8 mouse cellular contexts compared by ENCODE assay signal in the genomic region with DNA sequence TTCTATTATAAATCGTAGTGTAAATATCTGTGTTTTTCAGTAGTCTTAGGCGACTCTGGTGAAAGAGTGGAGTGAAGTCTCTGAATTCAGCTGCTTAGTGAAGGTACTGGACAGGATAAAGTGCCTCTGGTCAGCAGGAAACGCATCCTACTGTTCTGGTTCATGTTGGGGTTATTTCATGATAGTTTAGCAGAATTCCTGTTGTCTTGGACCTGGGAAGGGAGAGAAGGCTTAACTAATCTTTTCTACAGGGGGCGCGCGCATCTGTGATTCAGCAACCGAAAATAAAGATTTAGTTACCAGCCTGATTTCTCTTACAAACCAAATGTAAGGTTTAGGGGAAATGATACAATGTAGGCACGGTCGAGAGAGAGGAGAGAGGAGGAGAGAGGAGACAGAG. TPM values are rescaled to one million over a fixed set of nuclear protein-coding genes. Genes with fewer than 3 reads are reported as not detected.
DNase-seq lines count a peak whose midpoint lies in the region; ATAC-seq lines count a peak whose summit lies in the region.

No protein-coding gene starts in this region.

- H3K4me1 ChIP-seq in forebrain, embryonic 15.5 days = peaks cover 24% of the 10 kb centered on the region
- H3K4me1 ChIP-seq in intestine, embryonic 14.5 days (replicated peaks; ENCODE audit: control insufficient read depth, insufficient read depth, low read length) = peaks cover 18% of the 10 kb centered on the region
- H3K4me1 ChIP-seq in liver, embryonic 12.5 days = peaks cover 44% of the 10 kb centered on the region
- peaks cover 8% of the 10 kb centered on the region for H3K4me1 ChIP-seq in neural tube, embryonic 14.5 days (ENCODE audit: control insufficient read depth, insufficient read depth, low read length)

- H3K4me3 ChIP-seq in forebrain, embryonic 15.5 days = peak overlapping the region; percentile 69; the same call in 1 of the 2 replicates
- peak overlapping the region; percentile 97 for H3K4me3 ChIP-seq in intestine, embryonic 14.5 days (ENCODE audit: low read depth, low read length)
- H3K4me3 ChIP-seq in liver, embryonic 12.5 days = peak overlapping the region; percentile 98
- peak overlapping the region; percentile 88 for H3K4me3 ChIP-seq in neural tube, embryonic 14.5 days (ENCODE audit: low read depth, low read length)

- H3K4me2 ChIP-seq in forebrain, embryonic 15.5 days (replicated peaks) = peak overlapping the region; percentile 68
- peak overlapping the region; percentile 88 for H3K4me2 ChIP-seq in intestine, embryonic 14.5 days (ENCODE audit: low read length)
- peak overlapping the region; percentile 93 for H3K4me2 ChIP-seq in liver, embryonic 12.5 days
- H3K4me2 ChIP-seq in neural tube, embryonic 14.5 days (ENCODE audit: low read depth, low read length) = peak overlapping the region; percentile 59

- ATAC-seq in forebrain, embryonic 15.5 days (replicated peaks) = no peak
- no peak for ATAC-seq in intestine, embryonic 14.5 days (replicated peaks; ENCODE audit: low FRiP score, low TSS enrichment, low read depth)
- ATAC-seq in liver, embryonic 12.5 days = no peak
- ATAC-seq in neural tube, embryonic 14.5 days (ENCODE audit: low read depth) = no peak

- peak; percentile 17 for DNase-seq in ovary, postnatal 14 days (ENCODE audit: low spot score)
- no peak for DNase-seq in ovary, postnatal 10 days (ENCODE audit: low spot score)
- DNase-seq in adrenal gland, postnatal 10 days = peak; percentile 59
- DNase-seq in intestine, embryonic 14.5 days (ENCODE audit: low spot score) = peak; percentile 65
- no peak for DNase-seq in urinary bladder, postnatal 10 days (ENCODE audit: low spot score)

- H3K27ac ChIP-seq in forebrain, embryonic 15.5 days (replicated peaks) = peak overlapping the region; percentile 95
- peak overlapping the region; percentile 93 for H3K27ac ChIP-seq in intestine, embryonic 14.5 days (ENCODE audit: low read depth)
- H3K27ac ChIP-seq in liver, embryonic 12.5 days = peak overlapping the region; percentile 88
- H3K27ac ChIP-seq in neural tube, embryonic 14.5 days (ENCODE audit: low read depth, low read length) = peak overlapping the region; percentile 60; the same call in 1 of the 2 replicates

- H3K9ac ChIP-seq in forebrain, embryonic 15.5 days (replicated peaks) = peak overlapping the region; percentile 17; the same call in 1 of the 2 replicates
- peak overlapping the region; percentile 60 for H3K9ac ChIP-seq in intestine, embryonic 14.5 days (ENCODE audit: low read length)
- peak overlapping the region; percentile 69 for H3K9ac ChIP-seq in liver, embryonic 12.5 days
- no peak overlapping the region for H3K9ac ChIP-seq in neural tube, embryonic 14.5 days (replicated peaks; ENCODE audit: low read depth, low read length)

- H3K9me3 ChIP-seq in forebrain, embryonic 15.5 days = no peaks in the 10 kb centered on the region
- no peaks in the 10 kb centered on the region for H3K9me3 ChIP-seq in intestine, embryonic 14.5 days (ENCODE audit: control insufficient read depth, low read length)
- no peaks in the 10 kb centered on the region for H3K9me3 ChIP-seq in liver, embryonic 12.5 days (replicated peaks)
- H3K9me3 ChIP-seq in neural tube, embryonic 14.5 days (ENCODE audit: control insufficient read depth, low read length) = no peaks in the 10 kb centered on the region

- H3K36me3 ChIP-seq in forebrain, embryonic 15.5 days = peaks cover 13% of the 10 kb centered on the region
- peaks cover 20% of the 10 kb centered on the region for H3K36me3 ChIP-seq in intestine, embryonic 14.5 days (ENCODE audit: control insufficient read depth, insufficient read depth, low read length)
- peaks cover 20% of the 10 kb centered on the region for H3K36me3 ChIP-seq in liver, embryonic 12.5 days
- no peaks in the 10 kb centered on the region for H3K36me3 ChIP-seq in neural tube, embryonic 14.5 days (ENCODE audit: control insufficient read depth, insufficient read depth, low read length)

- H3K27me3 ChIP-seq in forebrain, embryonic 15.5 days = no peaks in the 10 kb centered on the region
- no peaks in the 10 kb centered on the region for H3K27me3 ChIP-seq in intestine, embryonic 14.5 days (replicated peaks; ENCODE audit: control insufficient read depth, insufficient read depth, low read length)
- H3K27me3 ChIP-seq in liver, embryonic 12.5 days (replicated peaks) = peaks cover 11% of the 10 kb centered on the region; the same call in 1 of the 2 replicates
- no peaks in the 10 kb centered on the region for H3K27me3 ChIP-seq in neural tube, embryonic 14.5 days (ENCODE audit: control insufficient read depth, insufficient read depth, low read length)

- 20% methylated on average over 9 of the region's 9 CpGs for WGBS in forebrain, embryonic 15.5 days
- WGBS in intestine, embryonic 14.5 days = 12% methylated on average over 9 of the region's 9 CpGs
- 18% methylated on average over 9 of the region's 9 CpGs for WGBS in liver, embryonic 12.5 days (ENCODE audit: insufficient replicate concordance)
- 21% methylated on average over 9 of the region's 9 CpGs for WGBS in neural tube, embryonic 14.5 days

RNA-seq across cellular contexts. Expression of a gene that starts 0.9 kb away (rescaled TPM):
- total RNA-seq in adrenal gland, postnatal 10 days (2021) = 100 to 1,000 TPM; 346 to 350 TPM
- polyA plus RNA-seq in forebrain, embryonic 15.5 days (2015; fragmentation: Nextera tagmentation; extraction: Ambion mirVana) = 330 and 368 TPM in 2 replicates
- 513 and 576 TPM in 2 replicates for polyA plus RNA-seq in intestine, embryonic 14.5 days (2014; fragmentation: Nextera tagmentation; extraction: Ambion mirVana)
- 321 and 334 TPM in 2 replicates for polyA plus RNA-seq in liver, embryonic 12.5 days (2016; fragmentation: Nextera tagmentation; extraction: Ambion mirVana)
- 303 and 333 TPM in 2 replicates for polyA plus RNA-seq in neural tube, embryonic 14.5 days (2014; fragmentation: Nextera tagmentation; extraction: Ambion mirVana)

RNA-seq across cellular contexts. Expression of a gene that starts 4.1 kb away (rescaled TPM):
- under 1 TPM; 0.18 to 0.66 TPM for total RNA-seq in adrenal gland, postnatal 10 days (2021)
- polyA plus RNA-seq in forebrain, embryonic 15.5 days (2015; fragmentation: Nextera tagmentation; extraction: Ambion mirVana) = 1.8 and 1.9 TPM in 2 replicates
- 12.4 and 14.8 TPM in 2 replicates for polyA plus RNA-seq in intestine, embryonic 14.5 days (2014; fragmentation: Nextera tagmentation; extraction: Ambion mirVana)
- 1.4 and 1.6 TPM in 2 replicates for polyA plus RNA-seq in liver, embryonic 12.5 days (2016; fragmentation: Nextera tagmentation; extraction: Ambion mirVana)
- 1.2 and 2.1 TPM in 2 replicates for polyA plus RNA-seq in neural tube, embryonic 14.5 days (2014; fragmentation: Nextera tagmentation; extraction: Ambion mirVana)

RNA-seq across cellular contexts. Expression of a gene that starts 5.0 kb away (rescaled TPM):
- 10 to 100 TPM; 29.1 to 39.9 TPM for total RNA-seq in adrenal gland, postnatal 10 days (2021)
- polyA plus RNA-seq in forebrain, embryonic 15.5 days (2015; fragmentation: Nextera tagmentation; extraction: Ambion mirVana) = 112 TPM in 2 replicates
- polyA plus RNA-seq in intestine, embryonic 14.5 days (2014; fragmentation: Nextera tagmentation; extraction: Ambion mirVana) = 84.8 and 93.4 TPM in 2 replicates
- 111 and 127 TPM in 2 replicates for polyA plus RNA-seq in liver, embryonic 12.5 days (2016; fragmentation: Nextera tagmentation; extraction: Ambion mirVana)
- polyA plus RNA-seq in neural tube, embryonic 14.5 days (2014; fragmentation: Nextera tagmentation; extraction: Ambion mirVana) = 89.1 and 105 TPM in 2 replicates

RNA-seq across cellular contexts. Expression of a gene that starts 8.4 kb away (rescaled TPM):
- under 1 TPM in 1 of 2 experiments, not detected in 1; 0.24 TPM for total RNA-seq in adrenal gland, postnatal 10 days (2021)
- polyA plus RNA-seq in forebrain, embryonic 15.5 days (2015; fragmentation: Nextera tagmentation; extraction: Ambion mirVana) = 1.3 and 1.6 TPM in 2 replicates
- 0.26 and 0.70 TPM in 2 replicates for polyA plus RNA-seq in intestine, embryonic 14.5 days (2014; fragmentation: Nextera tagmentation; extraction: Ambion mirVana)
- polyA plus RNA-seq in liver, embryonic 12.5 days (2016; fragmentation: Nextera tagmentation; extraction: Ambion mirVana) = 0.13 TPM in 1 of 2 replicates, not detected in the other
- polyA plus RNA-seq in neural tube, embryonic 14.5 days (2014; fragmentation: Nextera tagmentation; extraction: Ambion mirVana) = 0.95 and 1.7 TPM in 2 replicates

RNA-seq across cellular contexts. Expression of a gene that starts 25.7 kb away (rescaled TPM):
- total RNA-seq in adrenal gland, postnatal 10 days (2021) = 10 to 100 TPM; 24.9 to 26.8 TPM
- polyA plus RNA-seq in forebrain, embryonic 15.5 days (2015; fragmentation: Nextera tagmentation; extraction: Ambion mirVana) = 69.9 and 73.1 TPM in 2 replicates
- 40.9 and 49.4 TPM in 2 replicates for polyA plus RNA-seq in intestine, embryonic 14.5 days (2014; fragmentation: Nextera tagmentation; extraction: Ambion mirVana)
- 32.2 and 34.4 TPM in 2 replicates for polyA plus RNA-seq in liver, embryonic 12.5 days (2016; fragmentation: Nextera tagmentation; extraction: Ambion mirVana)
- polyA plus RNA-seq in neural tube, embryonic 14.5 days (2014; fragmentation: Nextera tagmentation; extraction: Ambion mirVana) = 77.1 and 79.2 TPM in 2 replicates

Comparison
In these comparisons a context has a peak if more than half of its experiments do, and no peak if none do; other contexts are left out.
1. DNase-seq: peak in ovary, postnatal 14 days (single experiment), adrenal gland, postnatal 10 days (single experiment) and intestine, embryonic 14.5 days (single experiment); none in ovary, postnatal 10 days (single experiment) and urinary bladder, postnatal 10 days (single experiment).
2. Peak in every context shown above with its lines, with median percentiles within 50 percentile points of each other: H3K27ac ChIP-seq, H3K4me2 ChIP-seq and H3K4me3 ChIP-seq.